Mouse (Mus musculus): ENCODE data around the gene Spsb1. TPM values are rescaled to one million over a fixed set of nuclear protein-coding genes. Genes with fewer than 3 reads are reported as not detected.
A peak's percentile ranks its signal among the peaks of the same experiment; 100 is the strongest.

Gene Spsb1
- polyA plus RNA-seq, 1 experiment: 3.0 TPM

GRCm38 (mm10) chr4:149953621-149954481 is 992 bp downstream of the Spsb1 start:
- no peaks in the 10 kb centered on the region for H3K27me3 ChIP-seq (ENCODE audit: control insufficient read depth, insufficient read depth, insufficient read length)
- peaks cover 4% of the 10 kb centered on the region for H3K79me3 ChIP-seq (ENCODE audit: low read depth)
- H3K36me3 ChIP-seq (ENCODE audit: control insufficient read depth, insufficient read depth): no peaks in the 10 kb centered on the region
- peak overlapping the region; percentile 48 for H3K4me3 ChIP-seq (ENCODE audit: insufficient read depth, poor library complexity, severe bottlenecking)
- TF ChIP-seq USF1 (IDR thresholded peaks at IDR 0.05; ENCODE audit: low read depth) (no peak), MYOD1 (IDR thresholded peaks at IDR 0.05; ENCODE audit: control insufficient read depth, insufficient read length, low read depth) (peak; percentile 37), CEBPB (IDR thresholded peaks at IDR 0.05; ENCODE audit: low read depth) (no peak), FOSL1 (IDR thresholded peaks at IDR 0.05; ENCODE audit: insufficient read depth, low read length, poor library complexity, severe bottlenecking) (no peak), MYOG (IDR thresholded peaks at IDR 0.05; ENCODE audit: control insufficient read depth, extremely low read depth, insufficient read length) (no peak)
- H3ac ChIP-seq (ENCODE audit: control insufficient read depth, insufficient read length, low read depth): peak overlapping the region; percentile 74
- H3K79me2 ChIP-seq (ENCODE audit: control insufficient read depth, insufficient read depth): peaks cover 8% of the 10 kb centered on the region

- H3ac ChIP-seq (ENCODE audit: control insufficient read depth, insufficient read length, low read depth): no peak overlapping the region
- peaks cover 11% of the 10 kb centered on the region for H3K79me2 ChIP-seq (ENCODE audit: control insufficient read depth, insufficient read depth)
- H3K36me3 ChIP-seq (ENCODE audit: control insufficient read depth, insufficient read depth): no peaks in the 10 kb centered on the region
- peaks cover 5% of the 10 kb centered on the region for H3K79me3 ChIP-seq (ENCODE audit: low read depth)
- TF ChIP-seq MYOG (IDR thresholded peaks at IDR 0.05; ENCODE audit: control insufficient read depth, extremely low read depth, insufficient read length) (no peak), MAX (IDR thresholded peaks at IDR 0.05) (no peak), MYOD1 (IDR thresholded peaks at IDR 0.05; ENCODE audit: control insufficient read depth, insufficient read length, low read depth) (no peak), FOSL1 (IDR thresholded peaks at IDR 0.05; ENCODE audit: insufficient read depth, low read length, poor library complexity, severe bottlenecking) (no peak), USF1 (IDR thresholded peaks at IDR 0.05; ENCODE audit: low read depth) (no peak), CTCF (IDR thresholded peaks at IDR 0.05; ENCODE audit: control insufficient read depth, insufficient read depth, insufficient read length) (no peak), CEBPB (IDR thresholded peaks at IDR 0.05; ENCODE audit: low read depth) (no peak)
- no peak overlapping the region for H3K4me3 ChIP-seq (ENCODE audit: insufficient read depth, poor library complexity, severe bottlenecking)
- H3K27me3 ChIP-seq (ENCODE audit: control insufficient read depth, insufficient read depth, insufficient read length): no peaks in the 10 kb centered on the region
Measured at GRCm38 (mm10) chr4:149952201-149952600, 2.6 kb downstream of the Spsb1 start.

GRCm38 (mm10) chr4:149951201-149951600 is 3.6 kb downstream of the Spsb1 start:
- H3K36me3 ChIP-seq (ENCODE audit: control insufficient read depth, insufficient read depth): no peaks in the 10 kb centered on the region
- no peaks in the 10 kb centered on the region for H3K27me3 ChIP-seq (ENCODE audit: control insufficient read depth, insufficient read depth, insufficient read length)
- H3ac ChIP-seq (ENCODE audit: control insufficient read depth, insufficient read length, low read depth): no peak overlapping the region
- H3K79me3 ChIP-seq (ENCODE audit: low read depth): peaks cover 6% of the 10 kb centered on the region
- no peak for TF ChIP-seq MYOG (IDR thresholded peaks at IDR 0.05; ENCODE audit: control insufficient read depth, extremely low read depth, insufficient read length)
- TF ChIP-seq CEBPB (IDR thresholded peaks at IDR 0.05; ENCODE audit: low read depth): no peak
- no peak for TF ChIP-seq MYOD1 (IDR thresholded peaks at IDR 0.05; ENCODE audit: control insufficient read depth, insufficient read length, low read depth)
- peaks cover 21% of the 10 kb centered on the region for H3K79me2 ChIP-seq (ENCODE audit: control insufficient read depth, insufficient read depth)
- no peak overlapping the region for H3K4me3 ChIP-seq (ENCODE audit: insufficient read depth, poor library complexity, severe bottlenecking)

GRCm38 (mm10) chr4:149949691-149950090 is 5.2 kb downstream of the Spsb1 start:
- H3K27me3 ChIP-seq (ENCODE audit: control insufficient read depth, insufficient read depth, insufficient read length): no peaks in the 10 kb centered on the region
- peaks cover 7% of the 10 kb centered on the region for H3K79me3 ChIP-seq (ENCODE audit: low read depth)
- no peak overlapping the region for H3K4me3 ChIP-seq (ENCODE audit: insufficient read depth, poor library complexity, severe bottlenecking)
- H3K79me2 ChIP-seq (ENCODE audit: control insufficient read depth, insufficient read depth): peaks cover 22% of the 10 kb centered on the region
- no peaks in the 10 kb centered on the region for H3K36me3 ChIP-seq (ENCODE audit: control insufficient read depth, insufficient read depth)
- H3ac ChIP-seq (ENCODE audit: control insufficient read depth, insufficient read length, low read depth): no peak overlapping the region
- TF ChIP-seq MYOD1 (IDR thresholded peaks at IDR 0.05; ENCODE audit: control insufficient read depth, insufficient read length, low read depth) (no peak), MAX (IDR thresholded peaks at IDR 0.05) (no peak), CTCF (IDR thresholded peaks at IDR 0.05; ENCODE audit: control insufficient read depth, insufficient read depth, insufficient read length) (no peak), FOSL1 (IDR thresholded peaks at IDR 0.05; ENCODE audit: insufficient read depth, low read length, poor library complexity, severe bottlenecking) (no peak)

GRCm38 (mm10) chr4:149948119-149948518 is 6.7 kb downstream of the Spsb1 start:
- peaks cover 7% of the 10 kb centered on the region for H3K79me3 ChIP-seq (ENCODE audit: low read depth)
- H3K4me3 ChIP-seq (ENCODE audit: insufficient read depth, poor library complexity, severe bottlenecking): no peak overlapping the region
- TF ChIP-seq CTCF (IDR thresholded peaks at IDR 0.05; ENCODE audit: control insufficient read depth, insufficient read depth, insufficient read length): no peak
- no peak for TF ChIP-seq FOSL1 (IDR thresholded peaks at IDR 0.05; ENCODE audit: insufficient read depth, low read length, poor library complexity, severe bottlenecking)
- TF ChIP-seq CEBPB (IDR thresholded peaks at IDR 0.05; ENCODE audit: low read depth): no peak
- TF ChIP-seq MYOG (IDR thresholded peaks at IDR 0.05; ENCODE audit: control insufficient read depth, extremely low read depth, insufficient read length): no peak
- no peak for TF ChIP-seq USF1 (IDR thresholded peaks at IDR 0.05; ENCODE audit: low read depth)
- TF ChIP-seq MAX (IDR thresholded peaks at IDR 0.05): no peak
- TF ChIP-seq MYOD1 (IDR thresholded peaks at IDR 0.05; ENCODE audit: control insufficient read depth, insufficient read length, low read depth): no peak
- no peaks in the 10 kb centered on the region for H3K27me3 ChIP-seq (ENCODE audit: control insufficient read depth, insufficient read depth, insufficient read length)
- peaks cover 22% of the 10 kb centered on the region for H3K79me2 ChIP-seq (ENCODE audit: control insufficient read depth, insufficient read depth)
- no peak overlapping the region for H3ac ChIP-seq (ENCODE audit: control insufficient read depth, insufficient read length, low read depth)
- no peaks in the 10 kb centered on the region for H3K36me3 ChIP-seq (ENCODE audit: control insufficient read depth, insufficient read depth)

GRCm38 (mm10) chr4:149947396-149947795 is 7.4 kb downstream of the Spsb1 start:
- Histone ChIP-seq H3K4me3 (ENCODE audit: insufficient read depth, poor library complexity, severe bottlenecking) (no peak overlapping the region), H3ac (ENCODE audit: control insufficient read depth, insufficient read length, low read depth) (no peak overlapping the region), H3K27me3 (ENCODE audit: control insufficient read depth, insufficient read depth, insufficient read length) (no peaks in the 10 kb centered on the region), H3K36me3 (ENCODE audit: control insufficient read depth, insufficient read depth) (no peaks in the 10 kb centered on the region), H3K79me3 (ENCODE audit: low read depth) (peaks cover 7% of the 10 kb centered on the region), H3K79me2 (ENCODE audit: control insufficient read depth, insufficient read depth) (peaks cover 21% of the 10 kb centered on the region)
- TF ChIP-seq MAX (IDR thresholded peaks at IDR 0.05) (no peak), USF1 (IDR thresholded peaks at IDR 0.05; ENCODE audit: low read depth) (no peak), CTCF (IDR thresholded peaks at IDR 0.05; ENCODE audit: control insufficient read depth, insufficient read depth, insufficient read length) (no peak), CEBPB (IDR thresholded peaks at IDR 0.05; ENCODE audit: low read depth) (no peak), FOSL1 (IDR thresholded peaks at IDR 0.05; ENCODE audit: insufficient read depth, low read length, poor library complexity, severe bottlenecking) (no peak), MYOG (IDR thresholded peaks at IDR 0.05; ENCODE audit: control insufficient read depth, extremely low read depth, insufficient read length) (no peak), MYOD1 (IDR thresholded peaks at IDR 0.05; ENCODE audit: control insufficient read depth, insufficient read length, low read depth) (no peak)
